Mouse (Mus musculus): ENCODE results near the gene Tmem107. TPM values are rescaled to one million over a fixed set of nuclear protein-coding genes. Genes with fewer than 3 reads are reported as not detected.

The Tmem107 gene
- polyA plus RNA-seq, 1 experiment from 2014 or later = 45.2 TPM

GRCm38 (mm10) chr11:69070093-69070492 lies 513 bp upstream of the Tmem107 start:
- H3K4me3 ChIP-seq (ENCODE audit: low read depth, low read length) = peak overlapping the region; percentile 48

GRCm38 (mm10) chr11:69071262-69071661 lies 656 bp downstream of the Tmem107 start:
- no peaks in the 10 kb centered on the region for H3K9me3 ChIP-seq (replicated peaks; ENCODE audit: control insufficient read depth, low read length)
- DNase-seq (ENCODE audit: low spot score) (no peak), ATAC-seq (no peak)
- H3K4me3 ChIP-seq (ENCODE audit: low read depth, low read length) = peak overlapping the region; percentile 48
- H3K27ac ChIP-seq (ENCODE audit: low read depth, low read length) = peak overlapping the region; percentile 75; the same call in 1 of the 2 replicates
- H3K36me3 ChIP-seq (ENCODE audit: control insufficient read depth, insufficient read depth, low read length) = no peaks in the 10 kb centered on the region
- H3K4me2 ChIP-seq (ENCODE audit: low read length) = peak overlapping the region; percentile 77
- 22% methylated on average over 9 of the region's 9 CpGs for WGBS
- no peaks in the 10 kb centered on the region for H3K27me3 ChIP-seq (replicated peaks; ENCODE audit: control insufficient read depth, insufficient read depth, low read length)
- H3K9ac ChIP-seq (ENCODE audit: low read length) = peak overlapping the region; percentile 80
- H3K4me1 ChIP-seq (ENCODE audit: control insufficient read depth, insufficient read depth, low read length) = peaks cover 10% of the 10 kb centered on the region; the same call in 1 of the 2 replicates

More at GRCm38 (mm10) chr11:69070093-69070492, 513 bp upstream of the Tmem107 start:
- under 1% methylated on average over 13 of the region's 13 CpGs for WGBS
- no peaks in the 10 kb centered on the region for H3K36me3 ChIP-seq (ENCODE audit: control insufficient read depth, insufficient read depth, low read length)
- H3K9me3 ChIP-seq (replicated peaks; ENCODE audit: control insufficient read depth, low read length) = no peaks in the 10 kb centered on the region
- H3K4me1 ChIP-seq (ENCODE audit: control insufficient read depth, insufficient read depth, low read length) = peaks cover 13% of the 10 kb centered on the region; the same call in 1 of the 2 replicates
- ATAC-seq = no peak
- H3K27ac ChIP-seq (ENCODE audit: low read depth, low read length) = peak overlapping the region; percentile 75
- H3K4me2 ChIP-seq (ENCODE audit: low read length) = peak overlapping the region; percentile 77
- no peaks in the 10 kb centered on the region for H3K27me3 ChIP-seq (replicated peaks; ENCODE audit: control insufficient read depth, insufficient read depth, low read length)
- DNase-seq (ENCODE audit: low spot score) = no peak
- H3K9ac ChIP-seq (ENCODE audit: low read length) = peak overlapping the region; percentile 80

- H3K36me3 ChIP-seq (ENCODE audit: control insufficient read depth, insufficient read depth, low read length) = no peaks in the 10 kb centered on the region
- DNase-seq (ENCODE audit: low spot score) = no peak
- H3K4me3 ChIP-seq (ENCODE audit: low read depth, low read length) = peak overlapping the region; percentile 29
- 79% methylated on average over 11 of the region's 11 CpGs for WGBS
- peak overlapping the region; percentile 77 for H3K4me2 ChIP-seq (ENCODE audit: low read length)
- H3K9ac ChIP-seq (ENCODE audit: low read length) = peak overlapping the region; percentile 69
- no peak for ATAC-seq
- H3K27me3 ChIP-seq (replicated peaks; ENCODE audit: control insufficient read depth, insufficient read depth, low read length) = no peaks in the 10 kb centered on the region
- H3K9me3 ChIP-seq (replicated peaks; ENCODE audit: control insufficient read depth, low read length) = no peaks in the 10 kb centered on the region
- H3K27ac ChIP-seq (ENCODE audit: low read depth, low read length) = peak overlapping the region; percentile 93
- peaks cover 6% of the 10 kb centered on the region; the same call in 1 of the 2 replicates for H3K4me1 ChIP-seq (ENCODE audit: control insufficient read depth, insufficient read depth, low read length)
These were observed 1.6 kb downstream of the Tmem107 start for GRCm38 (mm10) chr11:69072234-69072633.

GRCm38 (mm10) chr11:69072666-69073064 lies 2.1 kb downstream of the Tmem107 start:
- no peaks in the 10 kb centered on the region for H3K27me3 ChIP-seq (replicated peaks; ENCODE audit: control insufficient read depth, insufficient read depth, low read length)
- no peak for DNase-seq (ENCODE audit: low spot score)
- WGBS = 9% methylated on average over 9 of the region's 9 CpGs
- ATAC-seq = no peak
- peak overlapping the region; percentile 69 for H3K9ac ChIP-seq (ENCODE audit: low read length)
- H3K27ac ChIP-seq (ENCODE audit: low read depth, low read length) = peak overlapping the region; percentile 93
- no peaks in the 10 kb centered on the region for H3K36me3 ChIP-seq (ENCODE audit: control insufficient read depth, insufficient read depth, low read length)
- H3K4me2 ChIP-seq (ENCODE audit: low read length) = peak overlapping the region; percentile 77
- H3K9me3 ChIP-seq (replicated peaks; ENCODE audit: control insufficient read depth, low read length) = no peaks in the 10 kb centered on the region
- peaks cover 6% of the 10 kb centered on the region; the same call in 1 of the 2 replicates for H3K4me1 ChIP-seq (ENCODE audit: control insufficient read depth, insufficient read depth, low read length)
- peak overlapping the region; percentile 29 for H3K4me3 ChIP-seq (ENCODE audit: low read depth, low read length)

GRCm38 (mm10) chr11:69073065-69073888 lies 2.7 kb downstream of the Tmem107 start:
- peaks cover 6% of the 10 kb centered on the region; the same call in 1 of the 2 replicates for H3K4me1 ChIP-seq (ENCODE audit: control insufficient read depth, insufficient read depth, low read length)
- peak overlapping the region; percentile 93 for H3K27ac ChIP-seq (ENCODE audit: low read depth, low read length)
- peak overlapping the region; percentile 29 for H3K4me3 ChIP-seq (ENCODE audit: low read depth, low read length)
- H3K4me2 ChIP-seq (ENCODE audit: low read length) = peak overlapping the region; percentile 77
- DNase-seq (ENCODE audit: low spot score) (peak; percentile 97), ATAC-seq (peak; percentile 79)
- under 1% methylated on average over 14 of the region's 14 CpGs for WGBS
- H3K27me3 ChIP-seq (replicated peaks; ENCODE audit: control insufficient read depth, insufficient read depth, low read length) = no peaks in the 10 kb centered on the region
- no peaks in the 10 kb centered on the region for H3K36me3 ChIP-seq (ENCODE audit: control insufficient read depth, insufficient read depth, low read length)
- H3K9ac ChIP-seq (ENCODE audit: low read length) = peak overlapping the region; percentile 69
- H3K9me3 ChIP-seq (replicated peaks; ENCODE audit: control insufficient read depth, low read length) = no peaks in the 10 kb centered on the region

- Histone ChIP-seq H3K4me1 (ENCODE audit: control insufficient read depth, insufficient read depth, low read length) (peaks cover 6% of the 10 kb centered on the region; the same call in 1 of the 2 replicates), H3K27ac (ENCODE audit: low read depth, low read length) (no peak overlapping the region), H3K4me3 (ENCODE audit: low read depth, low read length) (no peak overlapping the region), H3K4me2 (ENCODE audit: low read length) (no peak overlapping the region), H3K36me3 (ENCODE audit: control insufficient read depth, insufficient read depth, low read length) (no peaks in the 10 kb centered on the region), H3K9ac (ENCODE audit: low read length) (no peak overlapping the region), H3K9me3 (replicated peaks; ENCODE audit: control insufficient read depth, low read length) (no peaks in the 10 kb centered on the region), H3K27me3 (replicated peaks; ENCODE audit: control insufficient read depth, insufficient read depth, low read length) (no peaks in the 10 kb centered on the region)
- no peak for DNase-seq (ENCODE audit: low spot score)
- WGBS = 39% methylated on average over 6 of the region's 6 CpGs
- no peak for ATAC-seq
These were observed 3.6 kb downstream of the Tmem107 start for GRCm38 (mm10) chr11:69073951-69074775.

- Histone ChIP-seq H3K36me3 (ENCODE audit: control insufficient read depth, insufficient read depth, low read length) (no peaks in the 10 kb centered on the region), H3K9me3 (replicated peaks; ENCODE audit: control insufficient read depth, low read length) (no peaks in the 10 kb centered on the region), H3K4me3 (ENCODE audit: low read depth, low read length) (no peak overlapping the region), H3K27ac (ENCODE audit: low read depth, low read length) (no peak overlapping the region), H3K27me3 (replicated peaks; ENCODE audit: control insufficient read depth, insufficient read depth, low read length) (no peaks in the 10 kb centered on the region), H3K9ac (ENCODE audit: low read length) (no peak overlapping the region), H3K4me2 (ENCODE audit: low read length) (no peak overlapping the region), H3K4me1 (ENCODE audit: control insufficient read depth, insufficient read depth, low read length) (peaks cover 6% of the 10 kb centered on the region; the same call in 1 of the 2 replicates)
- WGBS = 47% methylated on average over 2 of the region's 2 CpGs
- ATAC-seq = no peak
- DNase-seq (ENCODE audit: low spot score) = no peak
These were observed 4.1 kb downstream of the Tmem107 start for GRCm38 (mm10) chr11:69074776-69075069.

GRCm38 (mm10) chr11:69075764-69076479 lies 5.3 kb downstream of the Tmem107 start:
- H3K9ac ChIP-seq (ENCODE audit: low read length) = no peak overlapping the region
- no peak overlapping the region for H3K27ac ChIP-seq (ENCODE audit: low read depth, low read length)
- H3K9me3 ChIP-seq (replicated peaks; ENCODE audit: control insufficient read depth, low read length) = no peaks in the 10 kb centered on the region
- WGBS = 45% methylated on average over 8 of the region's 9 CpGs
- H3K4me1 ChIP-seq (ENCODE audit: control insufficient read depth, insufficient read depth, low read length) = peaks cover 2% of the 10 kb centered on the region; the same call in 1 of the 2 replicates
- H3K27me3 ChIP-seq (replicated peaks; ENCODE audit: control insufficient read depth, insufficient read depth, low read length) = no peaks in the 10 kb centered on the region
- ATAC-seq = no peak
- H3K36me3 ChIP-seq (ENCODE audit: control insufficient read depth, insufficient read depth, low read length) = no peaks in the 10 kb centered on the region
- no peak overlapping the region for H3K4me3 ChIP-seq (ENCODE audit: low read depth, low read length)
- H3K4me2 ChIP-seq (ENCODE audit: low read length) = no peak overlapping the region
- DNase-seq (ENCODE audit: low spot score) = no peak

Data from forebrain, embryonic 14.5 days (tissue).